Mouse (Mus musculus) forebrain, embryonic 15.5 days (tissue): Measurements from ENCODE around the gene Kcnk4. TPM values are rescaled to one million over a fixed set of nuclear protein-coding genes. Genes with fewer than 3 reads are reported as not detected.
"Not testable (repeated sequence)": the region's sequence is repeated elsewhere in the genome, so short reads cannot be mapped to it uniquely, and the experiment has no call there.

Experiments
- ATAC-seq: fragments of 200-750 bp; cut with Nextera tagmentation; replicated peaks from 2 replicates; pipeline ENCODE4 v1.8.0; 2017; ENCODE audit warnings: mild to moderate bottlenecking, moderate TSS enrichment, moderate library complexity
- H3K27ac ChIP-seq: fragments of 300-500 bp; sonication (generic); replicated peaks from 2 replicates; pipeline ENCODE4 v1.5.1; 2015; ENCODE audit warnings: mild to moderate bottlenecking, inconsistent platforms
- H3K27me3 ChIP-seq: fragments of 300-500 bp; sonication (generic); 2 replicates; pipeline ENCODE4 v1.6.1; 2015; ENCODE audit warnings: inconsistent platforms
- H3K36me3 ChIP-seq: fragments of 300-500 bp; sonication (generic); 2 replicates; pipeline ENCODE4 v1.6.1; 2015; ENCODE audit warnings: mild to moderate bottlenecking, inconsistent platforms
- H3K4me1 ChIP-seq: fragments of 300-500 bp; sonication (generic); 2 replicates; pipeline ENCODE4 v1.6.1; 2015; ENCODE audit warnings: inconsistent platforms
- H3K4me2 ChIP-seq: fragments of 300-500 bp; sonication (generic); replicated peaks from 2 replicates; pipeline ENCODE4 v1.6.1; 2015; ENCODE audit warnings: mild to moderate bottlenecking, inconsistent platforms
- H3K4me3 ChIP-seq: fragments of 300-500 bp; sonication (generic); 2 replicates; pipeline ENCODE4 v1.5.1; 2015; ENCODE audit warnings: mild to moderate bottlenecking, inconsistent platforms
- H3K9ac ChIP-seq: fragments of 300-500 bp; sonication (generic); replicated peaks from 2 replicates; pipeline ENCODE4 v1.6.1; 2015; ENCODE audit warnings: mild to moderate bottlenecking, inconsistent platforms
- H3K9me3 ChIP-seq: fragments of 300-500 bp; sonication (generic); 2 replicates; pipeline ENCODE4 v1.6.1; 2016; ENCODE audit warnings: inconsistent platforms
- WGBS: fragments of 180-500 bp; shearing (Covaris S2); methylation state at CpG from one replicate; pipeline ENCODE4 v1.1.7; 2015; ENCODE audit warnings: mixed read lengths; 5-methylcytosine and 5-hydroxymethylcytosine counted together
- polyA plus RNA-seq: library from polyadenylated mRNA; unstranded; fragments of >200 nt; fragmentation: Nextera tagmentation; extraction: Ambion mirVana; gene quantifications from 2 replicates; pipeline ENCODE4 v1.2.1, GENCODE M21; 2015

The Kcnk4 gene
- polyA plus RNA-seq, 1 experiment from 2014 or later: 1.8 TPM

GRCm38 (mm10) chr19:6918321-6918720 is 16.0 kb downstream of the Kcnk4 start:
- WGBS: 89% methylated on average over 4 of the region's 4 CpGs
- H3K4me2 ChIP-seq: no peak overlapping the region
- no peaks in the 10 kb centered on the region for H3K9me3 ChIP-seq
- no peak overlapping the region for H3K27ac ChIP-seq
- H3K9ac ChIP-seq: no peak overlapping the region
- peaks cover 10% of the 10 kb centered on the region for H3K36me3 ChIP-seq
- H3K4me1 ChIP-seq: peaks cover 23% of the 10 kb centered on the region
- H3K27me3 ChIP-seq: peaks cover 8% of the 10 kb centered on the region
- no peak overlapping the region for H3K4me3 ChIP-seq
- ATAC-seq: no peak

- no peak for ATAC-seq
- Histone ChIP-seq H3K4me3 (no peak overlapping the region), H3K36me3 (peaks cover 27% of the 10 kb centered on the region), H3K27me3 (no peaks in the 10 kb centered on the region), H3K9ac (no peak overlapping the region), H3K4me1 (peaks cover 15% of the 10 kb centered on the region), H3K9me3 (no peaks in the 10 kb centered on the region), H3K27ac (no peak overlapping the region), H3K4me2 (no peak overlapping the region)
- 88% methylated on average over 4 of the region's 4 CpGs for WGBS
Observed at GRCm38 (mm10) chr19:6916496-6916895, 17.8 kb downstream of the Kcnk4 start.

GRCm38 (mm10) chr19:6915276-6915675 is 19.0 kb downstream of the Kcnk4 start:
- ATAC-seq: no peak

GRCm38 (mm10) chr19:6914540-6914939 is 19.8 kb downstream of the Kcnk4 start:
- H3K9ac ChIP-seq: no peak overlapping the region
- no peak overlapping the region for H3K4me2 ChIP-seq
- H3K27me3 ChIP-seq: no peaks in the 10 kb centered on the region
- no peaks in the 10 kb centered on the region for H3K9me3 ChIP-seq
- ATAC-seq: no peak
- H3K4me1 ChIP-seq: peaks cover 10% of the 10 kb centered on the region
- 91% methylated on average over 9 of the region's 9 CpGs for WGBS
- no peak overlapping the region for H3K27ac ChIP-seq
- H3K36me3 ChIP-seq: peaks cover 33% of the 10 kb centered on the region
- H3K4me3 ChIP-seq: no peak overlapping the region

More at GRCm38 (mm10) chr19:6915276-6915675, 19.0 kb downstream of the Kcnk4 start:
- Histone ChIP-seq H3K4me3 (no peak overlapping the region), H3K9me3 (no peaks in the 10 kb centered on the region), H3K36me3 (peaks cover 33% of the 10 kb centered on the region), H3K27me3 (no peaks in the 10 kb centered on the region), H3K4me1 (peaks cover 16% of the 10 kb centered on the region), H3K9ac (no peak overlapping the region), H3K27ac (no peak overlapping the region), H3K4me2 (no peak overlapping the region)
- WGBS: 93% methylated on average over 4 of the region's 4 CpGs

- Histone ChIP-seq H3K4me1 (peaks cover 12% of the 10 kb centered on the region), H3K4me3 (no peak overlapping the region), H3K9ac (no peak overlapping the region), H3K4me2 (no peak overlapping the region), H3K27ac (no peak overlapping the region), H3K36me3 (peaks cover 33% of the 10 kb centered on the region), H3K9me3 (no peaks in the 10 kb centered on the region), H3K27me3 (no peaks in the 10 kb centered on the region)
- 83% methylated on average over 11 of the region's 11 CpGs for WGBS
- ATAC-seq: no peak
Observed at GRCm38 (mm10) chr19:6913991-6914390, 20.3 kb downstream of the Kcnk4 start.

GRCm38 (mm10) chr19:6913036-6913435 is 21.3 kb downstream of the Kcnk4 start:
- Histone ChIP-seq H3K4me2 (no peak overlapping the region), H3K27me3 (no peaks in the 10 kb centered on the region), H3K9ac (no peak overlapping the region), H3K27ac (no peak overlapping the region), H3K4me3 (no peak overlapping the region), H3K36me3 (peaks cover 28% of the 10 kb centered on the region), H3K4me1 (peaks cover 22% of the 10 kb centered on the region), H3K9me3 (no peaks in the 10 kb centered on the region)
- WGBS: 92% methylated on average over 6 of the region's 6 CpGs
- no peak for ATAC-seq

- peaks cover 26% of the 10 kb centered on the region for H3K4me1 ChIP-seq
- no peaks in the 10 kb centered on the region for H3K9me3 ChIP-seq
- H3K4me3 ChIP-seq: no peak overlapping the region
- H3K36me3 ChIP-seq: peaks cover 28% of the 10 kb centered on the region
- no peak overlapping the region for H3K27ac ChIP-seq
- no peak overlapping the region for H3K4me2 ChIP-seq
- H3K9ac ChIP-seq: no peak overlapping the region
- no peaks in the 10 kb centered on the region for H3K27me3 ChIP-seq
- 93% methylated on average over 15 of the region's 15 CpGs for WGBS
- ATAC-seq: no peak
Observed at GRCm38 (mm10) chr19:6912205-6912970, 21.9 kb downstream of the Kcnk4 start.

- H3K36me3 ChIP-seq: peaks cover 32% of the 10 kb centered on the region
- peak overlapping the region; percentile 13; the same call in 1 of the 2 replicates for H3K4me2 ChIP-seq
- no peak for ATAC-seq
- no peak overlapping the region for H3K27ac ChIP-seq
- H3K4me1 ChIP-seq: peaks cover 26% of the 10 kb centered on the region
- H3K4me3 ChIP-seq: peak overlapping the region; percentile 20
- 75% methylated on average over 19 of the region's 19 CpGs for WGBS
- no peaks in the 10 kb centered on the region for H3K9me3 ChIP-seq
- no peaks in the 10 kb centered on the region for H3K27me3 ChIP-seq
- no peak overlapping the region for H3K9ac ChIP-seq
Observed at GRCm38 (mm10) chr19:6911101-6912074, 22.9 kb downstream of the Kcnk4 start.

GRCm38 (mm10) chr19:6910306-6910705 is 24.0 kb downstream of the Kcnk4 start:
- not testable (repeated sequence) for H3K27me3 ChIP-seq, H3K9me3 ChIP-seq
- Histone ChIP-seq H3K36me3 (peaks cover 35% of the 10 kb centered on the region), H3K4me3 (peak overlapping the region; percentile 60), H3K4me2 (peak overlapping the region; percentile 73), H3K9ac (peak overlapping the region; percentile 69), H3K27ac (peak overlapping the region; percentile 97), H3K4me1 (peaks cover 26% of the 10 kb centered on the region)
- ATAC-seq: 0 out of 2 replicates have a peak, but pooled peaks have one; percentile 4
- WGBS: under 1% methylated on average over 30 of the region's 30 CpGs

GRCm38 (mm10) chr19:6909507-6910289 is 24.6 kb downstream of the Kcnk4 start, which contains the start of the genes Trmt112 and Prdx5:
Gene Trmt112 (plus strand): TSS chr19:6909698.
Gene Prdx5 (minus strand): TSS chr19:6910106.
- Histone ChIP-seq H3K9ac (peak within 1 kb of the TSS; percentile 69), H3K27ac (peak within 1 kb of the TSS; percentile 97), H3K27me3 (no peaks in the 10 kb centered on the region), H3K36me3 (peaks cover 39% of the 10 kb centered on the region), H3K4me1 (peaks cover 26% of the 10 kb centered on the region), H3K4me2 (peak within 1 kb of the TSS; percentile 73), H3K4me3 (peak within 1 kb of the TSS; percentile 60), H3K9me3 (no peaks in the 10 kb centered on the region)
- ATAC-seq: peak; percentile 93
- WGBS: under 1% methylated on average over 65 of the region's 65 CpGs

- peak overlapping the region; percentile 73 for H3K4me2 ChIP-seq
- WGBS: 13% methylated on average over 11 of the region's 11 CpGs
- peaks cover 26% of the 10 kb centered on the region for H3K4me1 ChIP-seq
- peaks cover 39% of the 10 kb centered on the region for H3K36me3 ChIP-seq
- H3K9me3 ChIP-seq: no peaks in the 10 kb centered on the region
- peak overlapping the region; percentile 97 for H3K27ac ChIP-seq
- peak overlapping the region; percentile 60 for H3K4me3 ChIP-seq
- ATAC-seq: no peak
- H3K27me3 ChIP-seq: no peaks in the 10 kb centered on the region
- H3K9ac ChIP-seq: peak overlapping the region; percentile 69
Observed at GRCm38 (mm10) chr19:6909021-6909420, 25.3 kb downstream of the Kcnk4 start.
